Mouse (Mus musculus): ENCODE results near the gene Utp4. TPM values are rescaled to one million over a fixed set of nuclear protein-coding genes. Genes with fewer than 3 reads are reported as not detected.
"Not testable (repeated sequence)": the region's sequence is repeated elsewhere in the genome, so short reads cannot be mapped to it uniquely, and the experiment has no call there.

Gene Utp4
- polyA plus RNA-seq, 1 experiment = 67.3 TPM

GRCm38 (mm10) chr8:106924904-106925349 is 31.5 kb downstream of the Utp4 start:
- H3K27me3 ChIP-seq (ENCODE audit: control insufficient read depth, insufficient read depth, insufficient read length) = no peaks in the 10 kb centered on the region
- no peak overlapping the region for H3ac ChIP-seq (ENCODE audit: control insufficient read depth, insufficient read length, low read depth)
- no peaks in the 10 kb centered on the region for H3K79me2 ChIP-seq (ENCODE audit: control insufficient read depth, insufficient read depth)
- TF ChIP-seq USF1 (IDR thresholded peaks at IDR 0.05; ENCODE audit: low read depth) (no peak), MAX (IDR thresholded peaks at IDR 0.05) (no peak), CEBPB (IDR thresholded peaks at IDR 0.05; ENCODE audit: low read depth) (no peak), MYOG (IDR thresholded peaks at IDR 0.05; ENCODE audit: control insufficient read depth, extremely low read depth, insufficient read length) (no peak), FOSL1 (IDR thresholded peaks at IDR 0.05; ENCODE audit: insufficient read depth, low read length, poor library complexity, severe bottlenecking) (no peak), MYOD1 (IDR thresholded peaks at IDR 0.05; ENCODE audit: control insufficient read depth, insufficient read length, low read depth) (no peak), CTCF (IDR thresholded peaks at IDR 0.05; ENCODE audit: control insufficient read depth, insufficient read depth, insufficient read length) (no peak)
- peaks cover 48% of the 10 kb centered on the region for H3K36me3 ChIP-seq (ENCODE audit: control insufficient read depth, insufficient read depth)
- no peaks in the 10 kb centered on the region for H3K79me3 ChIP-seq (ENCODE audit: low read depth)
- no peak overlapping the region for H3K4me3 ChIP-seq (ENCODE audit: insufficient read depth, poor library complexity, severe bottlenecking)

GRCm38 (mm10) chr8:106925446-106925845 is 32.0 kb downstream of the Utp4 start:
- TF ChIP-seq MYOG (IDR thresholded peaks at IDR 0.05; ENCODE audit: control insufficient read depth, extremely low read depth, insufficient read length) (no peak), CEBPB (IDR thresholded peaks at IDR 0.05; ENCODE audit: low read depth) (no peak), USF1 (IDR thresholded peaks at IDR 0.05; ENCODE audit: low read depth) (no peak), MAX (IDR thresholded peaks at IDR 0.05) (no peak), MYOD1 (IDR thresholded peaks at IDR 0.05; ENCODE audit: control insufficient read depth, insufficient read length, low read depth) (no peak), FOSL1 (IDR thresholded peaks at IDR 0.05; ENCODE audit: insufficient read depth, low read length, poor library complexity, severe bottlenecking) (no peak), CTCF (IDR thresholded peaks at IDR 0.05; ENCODE audit: control insufficient read depth, insufficient read depth, insufficient read length) (no peak)
- H3K36me3 ChIP-seq (ENCODE audit: control insufficient read depth, insufficient read depth) = peaks cover 43% of the 10 kb centered on the region

GRCm38 (mm10) chr8:106927247-106927646 is 33.8 kb downstream of the Utp4 start:
- H3K4me3 ChIP-seq (ENCODE audit: insufficient read depth, poor library complexity, severe bottlenecking) = no peak overlapping the region
- H3K27me3 ChIP-seq (ENCODE audit: control insufficient read depth, insufficient read depth, insufficient read length) = no peaks in the 10 kb centered on the region

More at GRCm38 (mm10) chr8:106925446-106925845, 32.0 kb downstream of the Utp4 start:
- H3K79me2 ChIP-seq (ENCODE audit: control insufficient read depth, insufficient read depth) = no peaks in the 10 kb centered on the region
- no peaks in the 10 kb centered on the region for H3K79me3 ChIP-seq (ENCODE audit: low read depth)
- no peak overlapping the region for H3ac ChIP-seq (ENCODE audit: control insufficient read depth, insufficient read length, low read depth)
- H3K27me3 ChIP-seq (ENCODE audit: control insufficient read depth, insufficient read depth, insufficient read length) = no peaks in the 10 kb centered on the region
- H3K4me3 ChIP-seq (ENCODE audit: insufficient read depth, poor library complexity, severe bottlenecking) = no peak overlapping the region

GRCm38 (mm10) chr8:106928182-106928581 is 34.7 kb downstream of the Utp4 start:
- not testable (repeated sequence) for H3K4me3 ChIP-seq (ENCODE audit: insufficient read depth, poor library complexity, severe bottlenecking); H3K27me3 ChIP-seq (ENCODE audit: control insufficient read depth, insufficient read depth, insufficient read length); H3K79me3 ChIP-seq (ENCODE audit: low read depth)

More at GRCm38 (mm10) chr8:106927247-106927646, 33.8 kb downstream of the Utp4 start:
- H3K36me3 ChIP-seq (ENCODE audit: control insufficient read depth, insufficient read depth) = peaks cover 28% of the 10 kb centered on the region
- no peaks in the 10 kb centered on the region for H3K79me2 ChIP-seq (ENCODE audit: control insufficient read depth, insufficient read depth)
- H3K79me3 ChIP-seq (ENCODE audit: low read depth) = no peaks in the 10 kb centered on the region
- TF ChIP-seq CTCF (IDR thresholded peaks at IDR 0.05; ENCODE audit: control insufficient read depth, insufficient read depth, insufficient read length) (no peak), MYOD1 (IDR thresholded peaks at IDR 0.05; ENCODE audit: control insufficient read depth, insufficient read length, low read depth) (no peak), USF1 (IDR thresholded peaks at IDR 0.05; ENCODE audit: low read depth) (no peak), FOSL1 (IDR thresholded peaks at IDR 0.05; ENCODE audit: insufficient read depth, low read length, poor library complexity, severe bottlenecking) (no peak), MYOG (IDR thresholded peaks at IDR 0.05; ENCODE audit: control insufficient read depth, extremely low read depth, insufficient read length) (no peak), MAX (IDR thresholded peaks at IDR 0.05) (no peak), CEBPB (IDR thresholded peaks at IDR 0.05; ENCODE audit: low read depth) (no peak)
- no peak overlapping the region for H3ac ChIP-seq (ENCODE audit: control insufficient read depth, insufficient read length, low read depth)

GRCm38 (mm10) chr8:106929155-106929913 is 35.9 kb downstream of the Utp4 start:
- Histone ChIP-seq H3K79me2 (ENCODE audit: control insufficient read depth, insufficient read depth) (no peaks in the 10 kb centered on the region), H3K27me3 (ENCODE audit: control insufficient read depth, insufficient read depth, insufficient read length) (no peaks in the 10 kb centered on the region)

More at GRCm38 (mm10) chr8:106928182-106928581, 34.7 kb downstream of the Utp4 start:
- H3K79me2 ChIP-seq (ENCODE audit: control insufficient read depth, insufficient read depth); H3ac ChIP-seq (ENCODE audit: control insufficient read depth, insufficient read length, low read depth): not testable (repeated sequence)
- H3K36me3 ChIP-seq (ENCODE audit: control insufficient read depth, insufficient read depth) = peaks cover 19% of the 10 kb centered on the region

GRCm38 (mm10) chr8:106929921-106930320 is 36.5 kb downstream of the Utp4 start:
- Histone ChIP-seq H3ac (ENCODE audit: control insufficient read depth, insufficient read length, low read depth) (no peak overlapping the region), H3K27me3 (ENCODE audit: control insufficient read depth, insufficient read depth, insufficient read length) (no peaks in the 10 kb centered on the region), H3K4me3 (ENCODE audit: insufficient read depth, poor library complexity, severe bottlenecking) (no peak overlapping the region), H3K79me2 (ENCODE audit: control insufficient read depth, insufficient read depth) (no peaks in the 10 kb centered on the region), H3K36me3 (ENCODE audit: control insufficient read depth, insufficient read depth) (peaks cover 3% of the 10 kb centered on the region), H3K79me3 (ENCODE audit: low read depth) (no peaks in the 10 kb centered on the region)
- TF ChIP-seq CEBPB (IDR thresholded peaks at IDR 0.05; ENCODE audit: low read depth) = no peak
- no peak for TF ChIP-seq USF1 (IDR thresholded peaks at IDR 0.05; ENCODE audit: low read depth)
- no peak for TF ChIP-seq MAX (IDR thresholded peaks at IDR 0.05)
- no peak for TF ChIP-seq MYOD1 (IDR thresholded peaks at IDR 0.05; ENCODE audit: control insufficient read depth, insufficient read length, low read depth)
- no peak for TF ChIP-seq CTCF (IDR thresholded peaks at IDR 0.05; ENCODE audit: control insufficient read depth, insufficient read depth, insufficient read length)
- no peak for TF ChIP-seq FOSL1 (IDR thresholded peaks at IDR 0.05; ENCODE audit: insufficient read depth, low read length, poor library complexity, severe bottlenecking)
- TF ChIP-seq MYOG (IDR thresholded peaks at IDR 0.05; ENCODE audit: control insufficient read depth, extremely low read depth, insufficient read length) = no peak

More at GRCm38 (mm10) chr8:106929155-106929913, 35.9 kb downstream of the Utp4 start:
- Histone ChIP-seq H3K4me3 (ENCODE audit: insufficient read depth, poor library complexity, severe bottlenecking) (no peak overlapping the region), H3K79me3 (ENCODE audit: low read depth) (no peaks in the 10 kb centered on the region), H3K36me3 (ENCODE audit: control insufficient read depth, insufficient read depth) (peaks cover 9% of the 10 kb centered on the region), H3ac (ENCODE audit: control insufficient read depth, insufficient read length, low read depth) (no peak overlapping the region)
- TF ChIP-seq CTCF (IDR thresholded peaks at IDR 0.05; ENCODE audit: control insufficient read depth, insufficient read depth, insufficient read length) (no peak), CEBPB (IDR thresholded peaks at IDR 0.05; ENCODE audit: low read depth) (peak; percentile 22)
